Mouse (Mus musculus): Measurements from ENCODE around the gene Prkar2a. TPM values are rescaled to one million over a fixed set of nuclear protein-coding genes. Genes with fewer than 3 reads are reported as not detected.
A peak's percentile ranks its signal among the peaks of the same experiment; 100 is the strongest.

Gene Prkar2a
- polyA plus RNA-seq, 1 experiment from 2014 or later, result 59.3 TPM

- Histone ChIP-seq H3K4me1 (peaks cover 24% of the 10 kb centered on the region), H3K27ac (no peak overlapping the region), H3K4me2 (replicated peaks) (peak overlapping the region; percentile 77), H3K9me3 (replicated peaks) (no peaks in the 10 kb centered on the region), H3K27me3 (peaks cover 8% of the 10 kb centered on the region; the same call in 1 of the 2 replicates), H3K4me3 (no peak overlapping the region), H3K9ac (no peak overlapping the region), H3K36me3 (0 out of 2 replicates have a peak, but pooled peaks cover 5% of the 10 kb centered on the region)
- ATAC-seq (ENCODE audit: low FRiP score), result no peak
- 90% methylated on average over 1 of the region's 1 CpGs for WGBS
Measured at GRCm38 (mm10) chr9:108694533-108694932, 5.4 kb downstream of the Prkar2a start.

- Histone ChIP-seq H3K9ac (no peak overlapping the region), H3K4me3 (no peak overlapping the region), H3K9me3 (replicated peaks) (no peaks in the 10 kb centered on the region), H3K36me3 (0 out of 2 replicates have a peak, but pooled peaks cover 5% of the 10 kb centered on the region), H3K27ac (no peak overlapping the region), H3K27me3 (no peaks in the 10 kb centered on the region), H3K4me1 (peaks cover 12% of the 10 kb centered on the region), H3K4me2 (replicated peaks) (no peak overlapping the region)
- ATAC-seq (ENCODE audit: low FRiP score), result no peak
Measured at GRCm38 (mm10) chr9:108702476-108702875, 13.4 kb downstream of the Prkar2a start.

- Histone ChIP-seq H3K9me3 (replicated peaks) (no peaks in the 10 kb centered on the region), H3K27ac (0 out of 2 replicates have a peak overlapping the region, but pooled peaks have one; percentile 7), H3K9ac (no peak overlapping the region), H3K4me1 (peaks cover 12% of the 10 kb centered on the region), H3K4me2 (replicated peaks) (no peak overlapping the region), H3K36me3 (no peaks in the 10 kb centered on the region), H3K4me3 (no peak overlapping the region), H3K27me3 (no peaks in the 10 kb centered on the region)
- WGBS, result 35% methylated on average over 12 of the region's 12 CpGs
- ATAC-seq (ENCODE audit: low FRiP score), result no peak
Measured at GRCm38 (mm10) chr9:108703373-108704110, 14.4 kb downstream of the Prkar2a start.

GRCm38 (mm10) chr9:108704591-108704990 lies 15.5 kb downstream of the Prkar2a start:
- Histone ChIP-seq H3K36me3 (no peaks in the 10 kb centered on the region), H3K9ac (no peak overlapping the region), H3K4me2 (replicated peaks) (no peak overlapping the region), H3K27ac (no peak overlapping the region), H3K4me3 (no peak overlapping the region), H3K9me3 (replicated peaks) (no peaks in the 10 kb centered on the region), H3K27me3 (no peaks in the 10 kb centered on the region), H3K4me1 (peaks cover 12% of the 10 kb centered on the region)
- WGBS, result 67% methylated on average over 7 of the region's 7 CpGs
- ATAC-seq (ENCODE audit: low FRiP score), result no peak

GRCm38 (mm10) chr9:108707212-108707611 lies 18.1 kb downstream of the Prkar2a start:
- H3K4me3 ChIP-seq, result no peak overlapping the region
- 95% methylated on average over 2 of the region's 2 CpGs for WGBS
- H3K36me3 ChIP-seq, result no peaks in the 10 kb centered on the region
- H3K9ac ChIP-seq, result no peak overlapping the region
- no peak for ATAC-seq (ENCODE audit: low FRiP score)
- H3K9me3 ChIP-seq (replicated peaks), result no peaks in the 10 kb centered on the region
- H3K27me3 ChIP-seq, result no peaks in the 10 kb centered on the region
- H3K27ac ChIP-seq, result no peak overlapping the region
- H3K4me2 ChIP-seq (replicated peaks), result no peak overlapping the region
- H3K4me1 ChIP-seq, result peaks cover 12% of the 10 kb centered on the region

GRCm38 (mm10) chr9:108708833-108709232 lies 19.7 kb downstream of the Prkar2a start:
- no peaks in the 10 kb centered on the region for H3K36me3 ChIP-seq
- H3K9me3 ChIP-seq (replicated peaks), result no peaks in the 10 kb centered on the region
- H3K27me3 ChIP-seq, result no peaks in the 10 kb centered on the region
- 93% methylated on average over 8 of the region's 8 CpGs for WGBS
- no peak overlapping the region for H3K9ac ChIP-seq
- H3K4me3 ChIP-seq, result no peak overlapping the region
- H3K4me1 ChIP-seq, result peaks cover 6% of the 10 kb centered on the region
- no peak for ATAC-seq (ENCODE audit: low FRiP score)
- H3K4me2 ChIP-seq (replicated peaks), result no peak overlapping the region
- no peak overlapping the region for H3K27ac ChIP-seq

GRCm38 (mm10) chr9:108710767-108711166 lies 21.7 kb downstream of the Prkar2a start:
- no peak for ATAC-seq (ENCODE audit: low FRiP score)
- Histone ChIP-seq H3K9ac (no peak overlapping the region), H3K4me2 (replicated peaks) (no peak overlapping the region), H3K9me3 (replicated peaks) (no peaks in the 10 kb centered on the region), H3K27ac (no peak overlapping the region), H3K27me3 (no peaks in the 10 kb centered on the region), H3K36me3 (no peaks in the 10 kb centered on the region), H3K4me3 (no peak overlapping the region), H3K4me1 (no peaks in the 10 kb centered on the region)
- WGBS, result 79% methylated on average over 7 of the region's 7 CpGs

GRCm38 (mm10) chr9:108716199-108716598 lies 27.1 kb downstream of the Prkar2a start:
- ATAC-seq (ENCODE audit: low FRiP score), result no peak
- Histone ChIP-seq H3K4me1 (no peaks in the 10 kb centered on the region), H3K4me3 (no peak overlapping the region), H3K27ac (no peak overlapping the region), H3K27me3 (no peaks in the 10 kb centered on the region), H3K9ac (no peak overlapping the region), H3K4me2 (replicated peaks) (no peak overlapping the region), H3K36me3 (peaks cover 15% of the 10 kb centered on the region), H3K9me3 (replicated peaks) (no peaks in the 10 kb centered on the region)
- 87% methylated on average over 4 of the region's 4 CpGs for WGBS

- no peaks in the 10 kb centered on the region for H3K9me3 ChIP-seq (replicated peaks)
- no peaks in the 10 kb centered on the region for H3K27me3 ChIP-seq
- 21% methylated on average over 2 of the region's 2 CpGs for WGBS
- H3K4me3 ChIP-seq, result no peak overlapping the region
- H3K4me2 ChIP-seq (replicated peaks), result no peak overlapping the region
- H3K36me3 ChIP-seq, result peaks cover 9% of the 10 kb centered on the region
- no peaks in the 10 kb centered on the region for H3K4me1 ChIP-seq
- no peak for ATAC-seq (ENCODE audit: low FRiP score)
- H3K9ac ChIP-seq, result no peak overlapping the region
- no peak overlapping the region for H3K27ac ChIP-seq
Measured at GRCm38 (mm10) chr9:108723751-108724150, 34.6 kb downstream of the Prkar2a start.

GRCm38 (mm10) chr9:108726116-108726515 lies 37.0 kb downstream of the Prkar2a start:
- Histone ChIP-seq H3K27ac (no peak overlapping the region), H3K27me3 (no peaks in the 10 kb centered on the region), H3K9ac (no peak overlapping the region), H3K4me3 (no peak overlapping the region), H3K9me3 (replicated peaks) (no peaks in the 10 kb centered on the region), H3K4me2 (replicated peaks) (no peak overlapping the region), H3K4me1 (no peaks in the 10 kb centered on the region), H3K36me3 (peaks cover 3% of the 10 kb centered on the region; the same call in 1 of the 2 replicates)
- no peak for ATAC-seq (ENCODE audit: low FRiP score)
- WGBS, result 92% methylated on average over 5 of the region's 5 CpGs

- H3K9me3 ChIP-seq (replicated peaks), result no peaks in the 10 kb centered on the region
- H3K4me1 ChIP-seq, result no peaks in the 10 kb centered on the region
- H3K4me3 ChIP-seq, result no peak overlapping the region
- H3K27ac ChIP-seq, result no peak overlapping the region
- H3K36me3 ChIP-seq, result peaks cover 9% of the 10 kb centered on the region
- no peaks in the 10 kb centered on the region for H3K27me3 ChIP-seq
- no peak overlapping the region for H3K9ac ChIP-seq
- ATAC-seq (ENCODE audit: low FRiP score), result no peak
- H3K4me2 ChIP-seq (replicated peaks), result no peak overlapping the region
Measured at GRCm38 (mm10) chr9:108729050-108729449, 39.9 kb downstream of the Prkar2a start.

- Histone ChIP-seq H3K27me3 (no peaks in the 10 kb centered on the region), H3K4me3 (no peak overlapping the region), H3K27ac (no peak overlapping the region), H3K4me2 (replicated peaks) (no peak overlapping the region), H3K9ac (no peak overlapping the region), H3K36me3 (peaks cover 24% of the 10 kb centered on the region), H3K9me3 (replicated peaks) (no peaks in the 10 kb centered on the region), H3K4me1 (no peaks in the 10 kb centered on the region)
- no peak for ATAC-seq (ENCODE audit: low FRiP score)
Measured at GRCm38 (mm10) chr9:108732462-108732861, 43.3 kb downstream of the Prkar2a start.

- H3K4me2 ChIP-seq (replicated peaks), result no peak overlapping the region
- no peaks in the 10 kb centered on the region for H3K27me3 ChIP-seq
- no peaks in the 10 kb centered on the region for H3K4me1 ChIP-seq
- H3K27ac ChIP-seq, result no peak overlapping the region
- no peak for ATAC-seq (ENCODE audit: low FRiP score)
- H3K9ac ChIP-seq, result no peak overlapping the region
- peaks cover 24% of the 10 kb centered on the region for H3K36me3 ChIP-seq
- H3K4me3 ChIP-seq, result no peak overlapping the region
- no peaks in the 10 kb centered on the region for H3K9me3 ChIP-seq (replicated peaks)
Measured at GRCm38 (mm10) chr9:108734626-108735025, 45.5 kb downstream of the Prkar2a start.
